Mouse (Mus musculus) midbrain, embryonic 14.5 days (tissue): ENCODE results near the gene Ranbp2. TPM values are rescaled to one million over a fixed set of nuclear protein-coding genes. Genes with fewer than 3 reads are reported as not detected.
"Not testable (repeated sequence)": the region's sequence is repeated elsewhere in the genome, so short reads cannot be mapped to it uniquely, and the experiment has no call there.

Experiments
- ATAC-seq: fragments of 200-750 bp; cut with Nextera tagmentation; 2 replicates; pipeline ENCODE4 v1.8.0; 2017; ENCODE audit warnings: moderate number of reproducible peaks, moderate library complexity; ENCODE audit not compliant: low FRiP score, low TSS enrichment
- DNase-seq: peaks from one replicate; pipeline ENCODE4 v3.0.0-alpha.2; 2015
- H3K27ac ChIP-seq: fragments of 300-500 bp; sonication (generic); replicated peaks from 2 replicates; pipeline ENCODE4 v1.5.1; 2014; ENCODE audit warnings: mild to moderate bottlenecking, low read depth, low read length, moderate library complexity
- H3K27me3 ChIP-seq: fragments of 300-500 bp; sonication (generic); 2 replicates; pipeline ENCODE4 v1.6.1; 2014; ENCODE audit warnings: low read length, control low read depth, mixed read lengths; ENCODE audit not compliant: control insufficient read depth, insufficient read depth
- H3K36me3 ChIP-seq: fragments of 300-500 bp; sonication (generic); 2 replicates; pipeline ENCODE4 v1.6.1; 2014; ENCODE audit warnings: low read length, control low read depth; ENCODE audit not compliant: control insufficient read depth, insufficient read depth
- H3K4me1 ChIP-seq: fragments of 300-500 bp; sonication (generic); 2 replicates; pipeline ENCODE4 v1.6.1; 2014; ENCODE audit warnings: mild to moderate bottlenecking, antibody characterized with exemption, low read length, control low read depth; ENCODE audit not compliant: control insufficient read depth, insufficient read depth
- H3K4me2 ChIP-seq: fragments of 300-500 bp; sonication (generic); 2 replicates; pipeline ENCODE4 v1.6.1; 2014; ENCODE audit warnings: mild to moderate bottlenecking, low read length, moderate library complexity
- H3K4me3 ChIP-seq: fragments of 300-500 bp; sonication (generic); replicated peaks from 2 replicates; pipeline ENCODE4 v1.5.1; 2014; ENCODE audit warnings: low read depth, low read length
- H3K9ac ChIP-seq: fragments of 300-500 bp; sonication (generic); replicated peaks from 2 replicates; pipeline ENCODE4 v1.6.1; 2014; ENCODE audit warnings: mild to moderate bottlenecking, low read length, moderate library complexity
- H3K9me3 ChIP-seq: fragments of 300-500 bp; sonication (generic); 2 replicates; pipeline ENCODE4 v1.6.1; 2016; ENCODE audit warnings: low read length, control low read depth, mixed read lengths; ENCODE audit not compliant: control insufficient read depth
- WGBS: fragments of 180-500 bp; shearing (Covaris S2); extraction: QIAGEN DNeasy Blood & Tissue Kit; methylation state at CpG from one replicate; pipeline ENCODE4 v1.1.7; 2014; 5-methylcytosine and 5-hydroxymethylcytosine counted together
- polyA plus RNA-seq: library from polyadenylated mRNA; unstranded; fragments of >200 nt; fragmentation: Nextera tagmentation; extraction: Ambion mirVana; gene quantifications from 2 replicates; pipeline ENCODE4 v1.2.1, GENCODE M21; 2014

Ranbp2 gene
- polyA plus RNA-seq, 1 experiment from 2014 or later: 32.7 TPM

DNA sequence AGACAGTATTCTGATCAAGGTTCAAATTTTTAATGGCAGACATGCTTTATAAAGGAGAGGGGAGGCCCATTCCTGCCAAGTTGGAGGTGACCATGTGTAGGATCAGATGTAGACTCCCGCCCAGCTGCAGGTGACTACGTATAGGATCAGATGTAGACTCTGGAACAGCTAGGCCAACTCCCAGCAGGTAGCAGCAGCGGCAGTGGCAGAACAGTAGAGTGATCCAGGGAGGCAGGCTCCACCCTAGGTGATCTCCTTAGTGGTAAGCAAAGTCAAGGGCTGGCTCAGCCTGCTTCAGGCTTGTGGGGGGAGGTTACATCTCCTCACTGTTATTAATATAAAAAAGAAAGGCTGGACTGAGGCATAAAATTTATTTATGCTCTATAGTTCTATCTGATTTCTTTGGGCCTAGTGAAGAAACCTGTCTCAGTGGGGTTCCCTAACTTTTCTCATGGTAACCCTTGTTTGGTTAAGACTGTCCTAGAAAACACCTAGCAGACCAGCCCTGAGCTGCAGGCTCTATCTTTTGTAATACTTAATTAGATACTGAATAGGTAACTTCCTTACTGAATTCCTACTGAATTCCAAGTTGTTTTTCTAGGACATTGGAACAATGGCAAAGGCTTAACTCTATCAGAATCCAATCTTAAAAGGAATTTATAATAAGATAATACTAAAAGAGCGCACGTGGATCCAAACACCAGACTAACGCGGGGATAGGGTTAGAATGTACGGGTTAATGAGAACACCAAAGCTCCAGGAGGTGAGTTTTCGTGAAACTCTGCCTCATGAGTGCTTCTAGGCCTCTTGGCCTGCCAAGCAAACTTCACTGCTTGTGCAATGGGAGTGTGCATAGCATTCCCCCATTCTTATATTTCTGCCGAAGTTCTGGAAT, 84.4 kb downstream of the Ranbp2 start:
- H3K9me3 ChIP-seq: no peaks in the 10 kb centered on the region
- 85% methylated on average over 10 of the region's 10 CpGs for WGBS
- no peak overlapping the region for H3K4me3 ChIP-seq
- H3K36me3 ChIP-seq: peaks cover 13% of the 10 kb centered on the region
- H3K27ac ChIP-seq: no peak overlapping the region
- ATAC-seq: no peak
- H3K9ac ChIP-seq: no peak overlapping the region
- no peaks in the 10 kb centered on the region for H3K27me3 ChIP-seq
- H3K4me2 ChIP-seq: no peak overlapping the region
- H3K4me1 ChIP-seq: no peaks in the 10 kb centered on the region
- DNase-seq: no peak

DNA sequence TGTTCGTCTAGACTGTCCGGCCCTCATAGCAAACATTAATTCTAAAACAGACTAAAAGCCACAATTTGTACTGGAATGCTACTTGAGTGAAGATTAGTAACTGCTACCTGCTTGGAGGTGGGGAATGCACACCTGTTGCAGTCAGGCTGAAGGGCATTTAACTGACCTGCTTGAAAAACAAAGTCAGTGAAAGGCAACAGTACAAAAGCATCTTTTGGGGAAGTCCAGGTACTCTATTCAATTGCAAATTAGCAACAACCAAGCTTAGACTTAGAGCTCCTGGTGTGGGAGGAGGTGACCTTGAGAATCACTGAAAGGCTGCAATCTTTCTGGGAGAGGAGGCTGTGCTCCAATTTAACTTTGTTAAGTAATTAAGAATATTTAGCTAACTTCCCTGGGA, 85.5 kb downstream of the Ranbp2 start:
- Histone ChIP-seq H3K4me3 (no peak overlapping the region), H3K9me3 (no peaks in the 10 kb centered on the region), H3K36me3 (peaks cover 13% of the 10 kb centered on the region), H3K27ac (no peak overlapping the region), H3K4me1 (no peaks in the 10 kb centered on the region), H3K4me2 (no peak overlapping the region), H3K27me3 (no peaks in the 10 kb centered on the region), H3K9ac (no peak overlapping the region)
- WGBS: 92% methylated on average over 2 of the region's 2 CpGs
- DNase-seq: no peak
- no peak for ATAC-seq

- not testable (repeated sequence) for H3K36me3 ChIP-seq, H3K4me2 ChIP-seq, H3K9ac ChIP-seq, H3K4me1 ChIP-seq, ATAC-seq, H3K27me3 ChIP-seq, DNase-seq, H3K27ac ChIP-seq, H3K9me3 ChIP-seq, H3K4me3 ChIP-seq
- 87% methylated on average over 5 of the region's 5 CpGs for WGBS
Measured at GRCm38 (mm10) chr10:58536276-58536675, 89.6 kb downstream of the Ranbp2 start.

GRCm38 (mm10) chr10:58540613-58541012, 93.9 kb downstream of the Ranbp2 start:
- 0 out of 2 replicates have a peak, but pooled peaks cover 2% of the 10 kb centered on the region for H3K36me3 ChIP-seq
- DNase-seq (peak; percentile 59), ATAC-seq (no peak)
- no peaks in the 10 kb centered on the region for H3K4me1 ChIP-seq
- no peak overlapping the region for H3K4me2 ChIP-seq
- 46% methylated on average over 13 of the region's 13 CpGs for WGBS
- no peak overlapping the region for H3K9ac ChIP-seq
- no peak overlapping the region for H3K27ac ChIP-seq
- no peaks in the 10 kb centered on the region for H3K27me3 ChIP-seq
- no peak overlapping the region for H3K4me3 ChIP-seq
- H3K9me3 ChIP-seq: no peaks in the 10 kb centered on the region

Other genes with a start within 250 kb of the Ranbp2 start
- gene AW822073, start 222.0 kb upstream of the Ranbp2 start, polyA plus RNA-seq: not detected in 2 replicates
- not detected in 2 replicates for gene Duxf3, start 214.2 kb upstream of the Ranbp2 start, polyA plus RNA-seq
- not detected in 2 replicates for gene Gm4981, start 210.2 kb upstream of the Ranbp2 start, polyA plus RNA-seq
- 80.5 and 93.6 TPM in 2 replicates for gene Gcc2, start 191.4 kb upstream of the Ranbp2 start, polyA plus RNA-seq
- gene Lims1, start 123.5 kb upstream of the Ranbp2 start, polyA plus RNA-seq: 47.7 and 54.1 TPM in 2 replicates
- gene Ccdc138, start 51.0 kb downstream of the Ranbp2 start, polyA plus RNA-seq: 7.8 and 8.4 TPM in 2 replicates
- 0.09 and 0.41 TPM in 2 replicates for gene Edar, start 228.7 kb downstream of the Ranbp2 start, polyA plus RNA-seq